Mouse (Mus musculus): ENCODE measurements around the gene 2610507B11Rik. TPM values are rescaled to one million over a fixed set of nuclear protein-coding genes. Genes with fewer than 3 reads are reported as not detected.

Gene 2610507B11Rik
- polyA plus RNA-seq, 1 experiment from 2014 or later, result 76.0 TPM

DNA sequence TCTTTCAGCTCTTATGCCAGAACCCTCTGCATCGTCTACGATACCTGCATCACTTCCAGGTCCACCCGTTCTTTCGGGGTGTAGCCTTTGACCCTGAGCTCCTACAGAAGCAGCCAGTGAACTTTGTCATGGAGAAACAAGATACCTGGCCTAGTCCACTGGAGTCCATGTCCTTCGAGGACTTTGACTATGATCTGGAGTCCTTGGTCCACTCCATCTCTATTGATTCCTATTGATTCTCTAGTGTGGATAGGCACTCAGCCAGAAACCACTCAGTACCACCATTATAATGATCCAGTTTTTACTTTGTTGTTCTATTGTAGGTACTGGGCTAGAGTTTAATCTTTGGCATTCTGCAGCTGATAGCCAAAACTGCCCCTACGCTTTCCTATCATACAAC lies 33.0 kb downstream of the 2610507B11Rik start:
- H3K36me3 ChIP-seq, result peaks cover 42% of the 10 kb centered on the region
- H3K9ac ChIP-seq, result no peak overlapping the region
- no peaks in the 10 kb centered on the region for H3K4me1 ChIP-seq
- no peaks in the 10 kb centered on the region for H3K9me3 ChIP-seq (replicated peaks)
- H3K27ac ChIP-seq, result no peak overlapping the region
- no peak overlapping the region for H3K4me3 ChIP-seq (replicated peaks)
- H3K4me2 ChIP-seq, result no peak overlapping the region
- 94% methylated on average over 6 of the region's 6 CpGs for WGBS
- H3K27me3 ChIP-seq, result no peaks in the 10 kb centered on the region
- ATAC-seq (replicated peaks; ENCODE audit: low FRiP score), result no peak

DNA sequence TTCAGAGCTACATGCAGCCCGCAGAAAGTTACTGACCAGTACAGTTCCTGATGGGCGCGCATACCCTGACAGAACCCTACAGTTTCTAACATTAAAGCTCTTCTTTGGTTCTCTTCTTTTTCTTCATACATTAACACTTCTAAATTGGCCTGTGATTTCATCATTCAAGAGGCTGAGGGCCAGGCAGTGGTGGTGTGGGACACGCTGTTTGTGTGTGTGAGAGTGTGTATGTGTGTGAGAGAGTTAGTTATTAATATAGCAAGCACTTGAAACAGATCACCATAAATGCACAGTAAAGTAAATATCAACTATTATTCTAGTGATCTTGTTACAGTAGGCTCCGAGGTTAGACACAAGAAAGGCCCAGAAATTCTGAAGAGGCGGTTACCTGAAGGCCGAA lies 39.4 kb downstream of the 2610507B11Rik start:
- Histone ChIP-seq H3K4me3 (replicated peaks) (peak overlapping the region; percentile 84), H3K4me1 (peaks cover 15% of the 10 kb centered on the region), H3K9ac (peak overlapping the region; percentile 25; the same call in 1 of the 2 replicates), H3K27ac (peak overlapping the region; percentile 81), H3K9me3 (replicated peaks) (no peaks in the 10 kb centered on the region), H3K27me3 (no peaks in the 10 kb centered on the region), H3K36me3 (peaks cover 26% of the 10 kb centered on the region), H3K4me2 (peak overlapping the region; percentile 76)
- ATAC-seq (replicated peaks; ENCODE audit: low FRiP score), result no peak; the same call in 1 of the 2 replicates
- 59% methylated on average over 7 of the region's 7 CpGs for WGBS

DNA sequence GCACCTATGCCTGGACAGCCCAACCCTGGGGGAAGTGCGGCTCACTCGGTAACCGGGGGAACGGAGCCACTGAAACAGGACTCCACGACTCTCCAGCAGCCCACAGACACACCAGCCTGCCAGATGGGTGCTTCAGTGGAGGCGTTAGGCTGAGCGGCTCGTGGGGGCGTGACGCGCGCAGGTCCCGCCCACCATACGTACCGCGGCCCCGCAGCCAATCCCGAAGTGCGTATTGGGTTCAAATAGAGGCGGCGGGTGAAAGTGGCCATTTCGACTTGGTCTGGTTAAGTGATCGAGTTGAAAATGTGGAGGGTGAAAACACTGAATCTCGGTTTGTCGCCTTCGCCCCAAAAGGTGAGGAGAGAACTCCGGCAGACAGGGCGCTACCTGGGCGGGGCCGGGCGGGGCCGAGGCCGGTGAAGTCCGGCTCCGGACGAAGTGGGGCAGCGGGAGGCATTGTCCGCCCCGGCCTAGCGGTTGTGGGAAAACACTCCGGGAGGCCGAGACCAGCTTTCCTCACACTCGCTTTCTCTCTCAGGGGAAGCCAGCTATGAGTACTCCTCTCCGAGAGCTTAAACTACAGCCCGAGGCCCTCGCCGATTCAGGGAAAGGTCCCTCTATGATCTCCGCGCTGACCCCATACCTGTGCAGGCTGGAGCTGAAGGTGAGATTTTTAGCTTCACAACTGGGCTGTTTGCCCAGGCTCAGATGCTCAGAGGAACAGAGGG lies 40.0 kb downstream of the 2610507B11Rik start, which contains the start of gene Spag5:
Spag5 (plus strand) TSS at position 173 of the 728 bp plus-strand sequence.
- H3K4me3 ChIP-seq (replicated peaks), result peak within 1 kb of the TSS; percentile 84
- 0% methylated on average over 49 of the region's 49 CpGs for WGBS

DNA sequence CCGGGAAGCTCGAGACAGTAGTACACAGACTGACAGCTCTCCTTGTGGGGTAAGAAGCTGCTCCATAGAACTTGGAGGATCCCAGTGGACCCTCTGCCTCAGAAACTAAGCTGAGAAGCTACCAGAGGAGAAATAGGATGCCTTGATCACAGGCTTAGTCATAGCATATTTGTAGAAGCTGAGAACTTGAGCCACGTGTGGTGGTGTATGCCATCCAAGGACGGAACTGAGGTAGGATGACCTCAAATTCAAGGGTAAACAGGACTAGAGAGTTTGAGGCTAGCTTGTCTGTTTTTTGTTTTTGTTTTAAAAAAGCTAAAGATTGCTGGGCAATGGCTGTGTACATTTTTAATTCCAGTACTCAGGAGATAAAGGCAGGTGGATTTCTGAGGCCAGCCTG lies 43.7 kb downstream of the 2610507B11Rik start:
- Histone ChIP-seq H3K4me2 (no peak overlapping the region), H3K9ac (no peak overlapping the region), H3K9me3 (replicated peaks) (no peaks in the 10 kb centered on the region), H3K36me3 (peaks cover 64% of the 10 kb centered on the region), H3K27ac (no peak overlapping the region), H3K4me1 (peaks cover 19% of the 10 kb centered on the region), H3K4me3 (replicated peaks) (no peak overlapping the region), H3K27me3 (no peaks in the 10 kb centered on the region)
- WGBS, result 93% methylated on average over 4 of the region's 4 CpGs
- no peak for ATAC-seq (replicated peaks; ENCODE audit: low FRiP score)

More for the DNA sequence above, 40.0 kb downstream of the 2610507B11Rik start, which contains the start of gene Spag5:
- H3K27ac ChIP-seq, result peak within 1 kb of the TSS; percentile 81
- peak within 1 kb of the TSS; percentile 82 for H3K9ac ChIP-seq
- no peaks in the 10 kb centered on the region for H3K27me3 ChIP-seq
- no peaks in the 10 kb centered on the region for H3K9me3 ChIP-seq (replicated peaks)
- peak; percentile 100 for ATAC-seq (replicated peaks; ENCODE audit: low FRiP score)
- peaks cover 31% of the 10 kb centered on the region for H3K36me3 ChIP-seq
- H3K4me1 ChIP-seq, result peaks cover 15% of the 10 kb centered on the region
- H3K4me2 ChIP-seq, result peak within 1 kb of the TSS; percentile 76

DNA sequence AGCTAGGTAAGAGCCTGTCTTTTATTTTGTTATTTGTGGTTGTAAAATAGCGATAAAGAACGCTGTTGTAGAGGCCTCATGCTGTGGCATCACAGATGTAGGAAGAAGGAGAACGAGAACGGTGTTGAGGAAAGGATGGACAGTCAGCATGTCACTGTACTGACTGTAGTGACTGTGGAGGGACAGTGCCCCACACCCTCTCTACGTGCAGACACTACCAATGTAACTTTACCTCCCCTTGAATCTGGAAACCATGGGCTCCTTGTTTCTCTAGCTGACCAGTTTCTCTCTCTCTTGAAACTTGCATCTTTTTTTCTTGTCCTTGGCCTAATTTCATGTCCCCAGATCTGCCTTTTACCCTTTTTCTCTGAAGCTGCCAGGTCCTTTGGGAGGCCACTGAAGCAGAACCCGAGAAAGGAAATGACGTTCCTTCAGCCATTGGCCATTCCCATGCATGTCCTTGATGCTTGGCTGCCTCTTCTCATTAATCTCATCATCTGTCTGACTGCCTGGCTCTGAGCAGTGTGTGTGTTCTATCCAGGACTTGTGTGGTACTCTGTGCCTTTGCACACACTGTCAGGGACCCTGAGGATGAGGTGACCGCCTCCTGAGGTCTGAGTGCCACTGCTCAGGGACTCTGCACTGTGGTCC lies 49.4 kb downstream of the 2610507B11Rik start:
- WGBS, result 85% methylated on average over 8 of the region's 8 CpGs

DNA sequence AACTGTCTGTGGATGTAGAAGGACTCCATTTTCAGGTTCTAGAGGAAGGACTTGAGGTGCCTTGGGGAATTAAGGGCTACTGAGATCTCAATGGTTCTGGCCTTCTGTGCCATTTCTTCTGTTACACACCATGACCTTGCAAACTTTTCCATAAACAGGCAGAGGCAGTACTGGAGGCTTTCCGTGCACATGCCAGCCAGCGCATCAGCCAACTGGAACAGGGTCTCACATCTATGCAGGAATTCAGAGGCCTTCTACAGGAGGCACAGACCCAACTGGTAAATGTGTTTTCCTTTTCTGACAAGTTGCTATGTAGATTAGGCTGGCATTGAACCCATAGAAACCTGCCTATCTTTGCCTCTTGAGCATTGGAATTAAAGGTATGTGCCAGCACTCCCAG lies 52.1 kb downstream of the 2610507B11Rik start:
- Histone ChIP-seq H3K9ac (no peak overlapping the region), H3K27me3 (no peaks in the 10 kb centered on the region), H3K4me1 (no peaks in the 10 kb centered on the region), H3K27ac (no peak overlapping the region), H3K4me3 (replicated peaks) (no peak overlapping the region), H3K4me2 (no peak overlapping the region), H3K9me3 (replicated peaks) (no peaks in the 10 kb centered on the region), H3K36me3 (peaks cover 95% of the 10 kb centered on the region)
- ATAC-seq (replicated peaks; ENCODE audit: low FRiP score), result no peak
- 93% methylated on average over 2 of the region's 2 CpGs for WGBS

More for the DNA sequence above, 49.4 kb downstream of the 2610507B11Rik start:
- ATAC-seq (replicated peaks; ENCODE audit: low FRiP score), result no peak
- no peak overlapping the region for H3K4me3 ChIP-seq (replicated peaks)
- H3K27me3 ChIP-seq, result no peaks in the 10 kb centered on the region
- no peak overlapping the region for H3K27ac ChIP-seq
- no peaks in the 10 kb centered on the region for H3K9me3 ChIP-seq (replicated peaks)
- H3K36me3 ChIP-seq, result peaks cover 91% of the 10 kb centered on the region
- peaks cover 4% of the 10 kb centered on the region; the same call in 1 of the 2 replicates for H3K4me1 ChIP-seq
- H3K9ac ChIP-seq, result no peak overlapping the region
- H3K4me2 ChIP-seq, result no peak overlapping the region

DNA sequence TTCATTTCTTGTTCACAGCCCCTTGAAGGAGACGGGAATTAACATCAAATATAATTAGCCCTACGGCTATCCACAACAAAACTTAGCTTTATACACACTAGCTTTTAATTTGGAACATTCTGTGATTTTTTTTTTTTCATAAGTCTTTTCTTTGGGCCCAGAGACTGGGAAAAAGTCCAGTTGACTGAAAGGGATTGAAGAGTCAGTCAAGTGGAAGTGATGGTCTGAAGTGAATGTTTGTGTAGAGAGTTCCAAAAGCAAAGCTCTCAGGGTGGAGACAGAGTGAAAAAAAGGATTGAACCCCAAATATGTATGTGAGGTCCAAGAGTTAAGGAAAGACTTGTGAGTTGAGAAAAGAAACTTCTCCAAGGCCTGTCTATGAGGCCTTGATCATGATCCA lies 56.9 kb downstream of the 2610507B11Rik start:
- ATAC-seq (replicated peaks; ENCODE audit: low FRiP score), result no peak
- no peak overlapping the region for H3K4me2 ChIP-seq
- H3K4me1 ChIP-seq, result peaks cover 16% of the 10 kb centered on the region
- no peak overlapping the region for H3K4me3 ChIP-seq (replicated peaks)
- H3K36me3 ChIP-seq, result peaks cover 87% of the 10 kb centered on the region
- H3K27ac ChIP-seq, result no peak overlapping the region
- H3K9me3 ChIP-seq (replicated peaks), result no peaks in the 10 kb centered on the region
- no peak overlapping the region for H3K9ac ChIP-seq
- 93% methylated on average over 2 of the region's 2 CpGs for WGBS
- H3K27me3 ChIP-seq, result no peaks in the 10 kb centered on the region

DNA sequence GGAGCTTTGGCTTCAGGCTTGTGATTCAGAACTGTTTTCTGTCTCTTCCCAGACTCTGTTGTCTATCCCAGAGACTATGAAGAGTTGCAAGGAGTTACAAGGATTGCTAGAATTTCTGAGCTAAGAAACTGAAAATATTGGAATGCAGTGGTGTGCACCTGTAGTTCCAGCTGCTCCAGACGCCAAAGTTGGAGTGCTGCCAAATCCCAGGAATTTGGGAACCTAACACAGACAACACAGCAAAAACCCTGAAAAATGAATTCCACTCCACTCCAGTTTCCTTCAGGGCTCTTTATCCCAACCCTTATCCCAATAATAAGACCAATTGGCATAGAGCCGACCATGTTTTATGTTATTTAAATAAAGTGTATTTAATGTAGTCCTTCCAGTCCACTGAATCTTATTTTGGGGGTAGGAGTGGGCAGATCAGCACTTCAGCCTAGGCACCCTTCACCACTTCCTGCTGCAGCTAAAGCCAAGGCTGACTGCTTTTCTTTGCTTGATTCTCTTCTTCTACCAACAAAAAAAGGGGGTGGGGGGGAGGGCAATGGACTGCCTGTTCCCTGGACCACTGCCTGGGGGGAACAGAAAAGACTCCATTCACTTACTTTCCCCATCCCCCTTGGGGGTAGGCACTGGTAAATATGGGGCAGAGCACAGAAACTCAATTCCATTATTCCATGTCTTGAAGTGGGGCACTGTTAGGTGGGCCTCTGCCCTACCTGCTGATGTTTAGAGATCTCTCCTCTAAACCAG lies 60.7 kb downstream of the 2610507B11Rik start:
- peak overlapping the region; percentile 69 for H3K27ac ChIP-seq
- peaks cover 18% of the 10 kb centered on the region for H3K4me1 ChIP-seq
- H3K27me3 ChIP-seq, result no peaks in the 10 kb centered on the region
- no peaks in the 10 kb centered on the region for H3K9me3 ChIP-seq (replicated peaks)
- 65% methylated on average over 2 of the region's 2 CpGs for WGBS
- H3K36me3 ChIP-seq, result peaks cover 50% of the 10 kb centered on the region
- peak overlapping the region; percentile 47 for H3K4me2 ChIP-seq
- H3K4me3 ChIP-seq (replicated peaks), result no peak overlapping the region
- ATAC-seq (replicated peaks; ENCODE audit: low FRiP score), result no peak; the same call in 1 of the 2 replicates
- no peak overlapping the region; the same call in 1 of the 2 replicates for H3K9ac ChIP-seq

DNA sequence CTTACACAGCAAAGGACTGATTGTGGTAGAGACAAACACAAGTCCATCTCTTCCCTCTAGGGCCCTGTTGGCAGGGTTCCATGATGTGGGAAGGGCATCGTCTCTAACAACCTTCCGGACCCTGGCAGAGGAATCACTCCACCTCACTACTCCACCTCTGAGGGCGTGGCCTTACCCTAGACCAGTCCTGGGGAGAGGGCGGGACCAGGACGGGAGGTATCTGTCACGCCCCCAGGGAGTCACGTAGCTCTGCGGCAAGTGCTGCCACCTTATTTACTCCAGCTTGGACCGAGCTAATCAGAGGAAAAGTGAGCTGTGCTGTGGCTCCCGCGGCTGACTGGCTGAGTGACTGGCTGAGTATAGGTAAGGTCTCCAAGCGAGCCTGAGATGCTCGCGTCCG lies 61.3 kb downstream of the 2610507B11Rik start, which contains the start of gene Aldoc:
Aldoc (plus strand) TSS at position 109 of the 400 bp plus-strand sequence.
- Histone ChIP-seq H3K4me3 (replicated peaks) (peak within 1 kb of the TSS; percentile 22), H3K9ac (peak within 1 kb of the TSS; percentile 3; the same call in 1 of the 2 replicates), H3K9me3 (replicated peaks) (no peaks in the 10 kb centered on the region), H3K27ac (peak within 1 kb of the TSS; percentile 69), H3K4me1 (peaks cover 18% of the 10 kb centered on the region), H3K27me3 (no peaks in the 10 kb centered on the region), H3K36me3 (peaks cover 44% of the 10 kb centered on the region), H3K4me2 (peak within 1 kb of the TSS; percentile 47)
- 4% methylated on average over 15 of the region's 15 CpGs for WGBS
- ATAC-seq (replicated peaks; ENCODE audit: low FRiP score), result peak; percentile 95

DNA sequence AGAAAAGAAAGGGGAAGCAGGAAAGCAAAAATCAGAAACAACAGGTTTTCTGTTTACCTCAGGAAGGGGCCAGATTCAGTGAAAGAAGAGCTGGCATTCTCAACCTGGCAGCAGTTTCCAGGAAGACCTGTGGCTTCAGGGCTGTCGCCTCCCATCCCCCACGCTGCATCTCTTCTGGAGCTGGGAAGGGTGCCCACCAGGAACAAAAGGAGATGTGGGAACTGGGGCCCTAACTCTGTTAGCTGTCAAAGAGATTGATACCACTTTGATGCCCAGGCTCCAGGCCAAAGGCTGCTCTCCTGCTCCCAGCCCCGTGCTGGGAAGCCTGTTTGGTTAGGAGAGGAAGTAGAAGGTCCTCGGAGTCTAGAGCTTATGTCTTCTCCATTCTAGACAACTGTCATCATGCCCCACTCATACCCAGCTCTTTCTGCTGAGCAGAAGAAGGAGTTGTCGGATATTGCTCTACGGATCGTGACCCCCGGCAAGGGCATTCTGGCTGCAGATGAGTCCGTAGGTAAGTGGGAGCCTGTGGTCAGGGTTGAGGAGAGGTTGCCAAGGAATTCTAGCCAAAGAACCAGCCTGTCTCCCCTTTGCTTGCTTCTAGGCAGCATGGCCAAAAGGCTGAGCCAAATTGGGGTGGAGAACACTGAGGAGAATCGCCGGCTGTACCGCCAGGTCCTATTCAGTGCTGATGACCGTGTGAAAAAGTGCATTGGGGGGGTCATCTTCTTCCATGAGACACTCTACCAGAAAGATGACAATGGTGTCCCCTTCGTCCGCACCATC lies 62.6 kb downstream of the 2610507B11Rik start:
- H3K4me2 ChIP-seq, result no peak overlapping the region
- no peaks in the 10 kb centered on the region for H3K27me3 ChIP-seq
- 0 out of 2 replicates have a peak overlapping the region, but pooled peaks have one; percentile 2 for H3K9ac ChIP-seq
- no peaks in the 10 kb centered on the region for H3K9me3 ChIP-seq (replicated peaks)
- H3K27ac ChIP-seq, result no peak overlapping the region
- 87% methylated on average over 15 of the region's 15 CpGs for WGBS
- H3K36me3 ChIP-seq, result peaks cover 30% of the 10 kb centered on the region
- no peak for ATAC-seq (replicated peaks; ENCODE audit: low FRiP score)
- peaks cover 23% of the 10 kb centered on the region for H3K4me1 ChIP-seq
- no peak overlapping the region for H3K4me3 ChIP-seq (replicated peaks)

DNA sequence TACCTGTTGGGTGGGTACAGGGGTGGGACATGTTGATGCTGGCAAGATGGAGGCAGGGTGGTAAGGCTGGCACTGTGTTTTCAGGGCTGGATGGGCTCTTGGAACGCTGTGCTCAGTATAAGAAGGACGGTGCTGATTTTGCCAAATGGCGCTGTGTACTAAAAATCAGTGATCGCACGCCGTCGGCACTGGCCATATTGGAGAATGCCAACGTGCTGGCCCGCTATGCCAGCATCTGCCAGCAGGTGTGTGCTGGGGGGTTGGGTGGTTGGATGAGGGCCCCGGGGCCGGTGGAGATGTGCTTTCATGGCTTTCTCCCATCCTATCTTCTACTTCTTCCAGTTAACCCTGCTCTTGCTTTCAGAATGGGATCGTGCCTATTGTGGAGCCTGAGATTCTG lies 63.4 kb downstream of the 2610507B11Rik start:
- Histone ChIP-seq H3K36me3 (peaks cover 23% of the 10 kb centered on the region), H3K4me3 (replicated peaks) (no peak overlapping the region), H3K27ac (no peak overlapping the region), H3K9me3 (replicated peaks) (no peaks in the 10 kb centered on the region), H3K4me2 (no peak overlapping the region), H3K9ac (no peak overlapping the region), H3K4me1 (peaks cover 25% of the 10 kb centered on the region), H3K27me3 (no peaks in the 10 kb centered on the region)
- 97% methylated on average over 12 of the region's 12 CpGs for WGBS
- no peak for ATAC-seq (replicated peaks; ENCODE audit: low FRiP score)

All from kidney, embryonic 15.5 days (tissue).